Mouse (Mus musculus): ENCODE results near the gene Vapa.

DNA sequence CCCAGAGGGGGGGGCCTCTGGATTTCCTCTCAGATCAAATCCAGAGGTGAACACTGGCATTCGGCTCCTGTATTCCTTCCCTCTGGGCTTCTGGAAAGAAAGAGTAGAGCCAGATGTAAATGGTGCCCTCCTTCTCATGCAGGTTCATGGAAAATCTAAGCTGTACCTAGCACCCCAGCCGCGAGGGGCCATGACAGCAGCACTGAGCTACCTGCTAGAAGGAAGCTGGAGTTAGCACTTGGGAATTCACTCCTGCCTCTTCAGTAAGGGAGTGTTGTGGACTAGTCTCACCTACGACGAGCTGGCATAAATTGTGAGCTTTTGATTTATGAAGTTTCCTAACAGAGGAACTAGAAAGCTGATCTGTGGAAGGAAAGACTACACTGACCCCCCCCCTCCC lies 30.2 kb upstream of the Vapa start:
- TF ChIP-seq CTCF (conservative IDR thresholded peaks at IDR 0.05 in 1 of 2, IDR thresholded peaks at IDR 0.05 in 1 of 2; ENCODE audit: low read depth in 2 of 2, low read length in 2 of 2) (no peak), MAFK (IDR thresholded peaks at IDR 0.05; ENCODE audit: insufficient replicate concordance, low read length) (no peak), EP300 (IDR thresholded peaks at IDR 0.05; ENCODE audit: low read length) (no peak), KAT2A (IDR thresholded peaks at IDR 0.05; ENCODE audit: insufficient replicate concordance, low read length) (no peak), USF2 (conservative IDR thresholded peaks at IDR 0.05; ENCODE audit: low read depth, low read length) (no peak), MAX (IDR thresholded peaks at IDR 0.05; ENCODE audit: low read length) (no peak), UBTF (IDR thresholded peaks at IDR 0.05; ENCODE audit: low read depth, low read length) (no peak), GABPA (IDR thresholded peaks at IDR 0.05; ENCODE audit: insufficient replicate concordance, low read depth, low read length) (no peak), MAZ (IDR thresholded peaks at IDR 0.05; ENCODE audit: low read depth, low read length) (no peak), SIN3A (IDR thresholded peaks at IDR 0.05; ENCODE audit: low read length) (no peak), POLR2A (IDR thresholded peaks at IDR 0.05; ENCODE audit: low read depth, low read length) (no peak), TCF12 (IDR thresholded peaks at IDR 0.05; ENCODE audit: low read depth, low read length) (no peak), POLR2AphosphoS2 (IDR thresholded peaks at IDR 0.05; ENCODE audit: low read depth, low read length) (no peak)

Data from CH12.LX (cell line).